Mouse (Mus musculus) erythroblast, embryonic 14.5 days (primary cell): ENCODE measurements around the gene Rsph10b. TPM values are rescaled to one million over a fixed set of nuclear protein-coding genes. Genes with fewer than 3 reads are reported as not detected.

Experiments
- H3K27me3 ChIP-seq: 2 replicates; pipeline ENCODE4 v1.6.1; 2012; ENCODE audit warnings: inconsistent platforms; ENCODE audit not compliant: control insufficient read depth
- H3K36me3 ChIP-seq: 2 replicates; pipeline ENCODE4 v1.6.1; 2012; ENCODE audit warnings: mild to moderate bottlenecking, inconsistent platforms; ENCODE audit not compliant: control insufficient read depth
- H3K4me1 ChIP-seq: 2 replicates; pipeline ENCODE4 v1.6.1; 2012; ENCODE audit warnings: inconsistent platforms; ENCODE audit not compliant: control insufficient read depth
- H3K4me3 ChIP-seq: replicated peaks from 2 replicates; pipeline ENCODE3; 2012; ENCODE audit warnings: moderate library complexity, mild to moderate bottlenecking, inconsistent platforms
- H3K9me3 ChIP-seq: 2 replicates; pipeline ENCODE4 v1.6.1; 2012; ENCODE audit warnings: low read length, inconsistent platforms, mixed read lengths; ENCODE audit not compliant: control insufficient read depth
- GATA1 ChIP-seq: IDR thresholded peaks from 2 replicates; pipeline ENCODE4 v1.6.1; 2012; ENCODE audit warnings: low read length, inconsistent platforms, mixed read lengths
- TAL1 ChIP-seq: IDR thresholded peaks from 3 replicates; pipeline ENCODE4 v1.6.1; 2012; ENCODE audit warnings: low read length, inconsistent platforms, mixed read lengths
- polyA plus RNA-seq: library from polyadenylated mRNA; stranded (reverse); fragments of >175 nt; gene quantifications from 2 replicates; pipeline ENCODE4 v1.2.3, GENCODE M21; 2012

Rsph10b gene
- polyA plus RNA-seq, 1 experiment: 0.05 TPM

GRCm38 (mm10) chr5:143931863-143932580, 813 bp upstream of the Rsph10b start:
- no peaks in the 10 kb centered on the region for H3K9me3 ChIP-seq
- H3K27me3 ChIP-seq: no peaks in the 10 kb centered on the region
- H3K36me3 ChIP-seq: peaks cover 64% of the 10 kb centered on the region
- TF ChIP-seq GATA1 (no peak), TAL1 (no peak)
- peaks cover 6% of the 10 kb centered on the region for H3K4me1 ChIP-seq
- H3K4me3 ChIP-seq: no peak overlapping the region

- no peaks in the 10 kb centered on the region for H3K27me3 ChIP-seq
- H3K4me3 ChIP-seq: no peak overlapping the region
- TF ChIP-seq TAL1 (no peak), GATA1 (no peak)
- H3K36me3 ChIP-seq: peaks cover 50% of the 10 kb centered on the region
- peaks cover 10% of the 10 kb centered on the region for H3K4me1 ChIP-seq
- H3K9me3 ChIP-seq: no peaks in the 10 kb centered on the region
Observed at GRCm38 (mm10) chr5:143933414-143933813, 579 bp downstream of the Rsph10b start.

- Histone ChIP-seq H3K36me3 (peaks cover 46% of the 10 kb centered on the region), H3K9me3 (no peaks in the 10 kb centered on the region), H3K4me3 (no peak overlapping the region), H3K27me3 (no peaks in the 10 kb centered on the region), H3K4me1 (peaks cover 10% of the 10 kb centered on the region)
- TF ChIP-seq TAL1: no peak
- TF ChIP-seq GATA1: no peak
Observed at GRCm38 (mm10) chr5:143933875-143934274, 1.0 kb downstream of the Rsph10b start.

DNA sequence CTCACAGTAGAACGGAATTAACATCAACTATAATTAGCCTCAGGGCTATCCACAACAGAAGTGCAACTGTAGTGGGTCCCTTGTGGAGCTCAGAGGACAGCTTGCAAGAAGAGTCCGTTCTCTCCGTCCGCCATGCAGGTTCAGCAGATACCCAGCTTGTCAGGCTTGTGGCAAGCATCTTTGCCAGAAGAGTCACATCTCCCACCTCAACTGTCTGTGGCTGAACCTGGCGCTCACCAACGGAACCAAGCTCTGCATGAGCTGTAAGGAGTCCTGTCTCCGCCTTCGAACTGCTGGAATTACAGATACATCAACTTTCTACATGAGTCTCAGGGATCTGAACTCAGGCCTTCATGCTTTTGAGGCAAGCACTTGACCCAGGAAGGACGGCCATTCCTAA, 3.3 kb downstream of the Rsph10b start:
- Histone ChIP-seq H3K4me3 (no peak overlapping the region), H3K9me3 (peaks cover 2% of the 10 kb centered on the region; the same call in 1 of the 2 replicates), H3K4me1 (peaks cover 13% of the 10 kb centered on the region), H3K36me3 (peaks cover 24% of the 10 kb centered on the region), H3K27me3 (no peaks in the 10 kb centered on the region; the same call in 1 of the 2 replicates)
- TF ChIP-seq TAL1: no peak
- TF ChIP-seq GATA1: no peak

- Histone ChIP-seq H3K4me3 (no peak overlapping the region), H3K9me3 (peaks cover 2% of the 10 kb centered on the region; the same call in 1 of the 2 replicates), H3K4me1 (peaks cover 8% of the 10 kb centered on the region), H3K27me3 (peaks cover 4% of the 10 kb centered on the region; the same call in 1 of the 2 replicates), H3K36me3 (no peaks in the 10 kb centered on the region)
- TF ChIP-seq TAL1 (no peak), GATA1 (no peak)
Observed at GRCm38 (mm10) chr5:143941588-143941987, 8.8 kb downstream of the Rsph10b start.

DNA sequence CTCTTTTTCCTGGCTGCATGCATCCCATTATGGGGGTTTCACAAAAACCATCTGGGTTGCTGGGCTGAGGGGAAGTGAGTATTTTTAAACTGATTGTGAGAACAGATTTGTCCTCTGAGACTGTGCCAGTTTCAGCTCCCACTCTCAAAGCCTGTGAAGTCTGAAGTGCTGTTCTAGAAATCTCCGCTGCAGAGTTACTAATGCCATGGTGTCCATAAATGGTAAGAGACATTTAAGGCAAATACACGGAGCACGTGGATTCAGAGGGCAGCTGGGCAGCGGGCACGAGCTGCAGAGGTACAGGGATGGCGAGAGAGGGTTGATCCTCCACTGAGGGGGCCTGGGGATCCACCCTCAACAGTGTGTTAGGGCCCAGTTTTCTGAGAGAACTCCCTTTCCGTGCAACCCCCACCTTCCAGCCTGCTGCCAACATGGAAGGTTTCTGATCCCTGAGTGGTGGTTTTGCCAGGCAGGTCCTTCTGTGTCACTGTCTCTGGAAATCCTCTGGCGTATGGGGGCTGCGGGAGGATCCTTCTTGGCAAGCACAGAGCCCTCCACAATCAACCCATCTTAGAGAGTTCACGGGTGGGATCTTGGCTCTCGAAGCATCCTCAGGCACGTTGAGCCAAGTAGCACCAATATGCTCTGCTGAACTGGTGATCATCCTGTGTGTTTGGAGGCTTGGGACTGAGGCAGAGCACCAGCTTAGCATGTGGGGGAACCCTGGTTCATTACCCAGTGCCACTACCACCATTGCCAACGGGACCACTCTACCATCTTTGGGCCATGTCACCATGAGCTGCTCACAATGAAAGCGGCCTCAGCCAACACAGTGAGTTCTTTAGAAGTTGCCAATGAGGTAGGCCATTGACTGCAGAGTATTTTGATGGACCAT, 10.6 kb downstream of the Rsph10b start:
- Histone ChIP-seq H3K9me3 (peaks cover 2% of the 10 kb centered on the region; the same call in 1 of the 2 replicates), H3K4me3 (no peak overlapping the region), H3K4me1 (peaks cover 3% of the 10 kb centered on the region), H3K27me3 (peaks cover 4% of the 10 kb centered on the region; the same call in 1 of the 2 replicates), H3K36me3 (no peaks in the 10 kb centered on the region)
- no peak for TF ChIP-seq GATA1
- no peak for TF ChIP-seq TAL1

- H3K4me3 ChIP-seq: no peak overlapping the region
- TF ChIP-seq GATA1 (no peak), TAL1 (no peak)
- no peaks in the 10 kb centered on the region for H3K9me3 ChIP-seq
- no peaks in the 10 kb centered on the region for H3K4me1 ChIP-seq
- H3K36me3 ChIP-seq: no peaks in the 10 kb centered on the region
- peaks cover 4% of the 10 kb centered on the region; the same call in 1 of the 2 replicates for H3K27me3 ChIP-seq
Observed at GRCm38 (mm10) chr5:143948361-143948760, 15.5 kb downstream of the Rsph10b start.

DNA sequence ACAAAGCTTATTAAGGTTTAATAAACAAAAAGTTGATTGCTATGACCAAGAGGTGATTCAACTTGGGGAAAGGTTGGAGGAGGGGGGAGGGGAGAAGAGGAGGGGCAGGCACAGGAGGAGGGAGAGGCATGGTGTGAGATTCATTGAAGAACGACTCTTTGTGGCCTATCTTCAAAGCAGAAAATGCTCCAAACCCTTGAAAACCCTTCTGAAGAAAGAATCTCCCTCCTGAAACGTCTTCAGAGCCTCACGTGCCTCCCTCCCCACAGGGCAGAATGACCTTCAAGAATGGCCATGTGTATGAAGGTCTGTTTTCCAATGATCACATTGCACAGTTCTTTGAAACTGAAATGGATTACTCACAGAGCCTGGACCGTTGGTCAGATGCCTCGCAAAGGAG, 17.2 kb downstream of the Rsph10b start:
- Histone ChIP-seq H3K36me3 (no peaks in the 10 kb centered on the region), H3K9me3 (no peaks in the 10 kb centered on the region), H3K4me1 (no peaks in the 10 kb centered on the region), H3K4me3 (no peak overlapping the region), H3K27me3 (no peaks in the 10 kb centered on the region)
- TF ChIP-seq TAL1 (no peak), GATA1 (no peak)

DNA sequence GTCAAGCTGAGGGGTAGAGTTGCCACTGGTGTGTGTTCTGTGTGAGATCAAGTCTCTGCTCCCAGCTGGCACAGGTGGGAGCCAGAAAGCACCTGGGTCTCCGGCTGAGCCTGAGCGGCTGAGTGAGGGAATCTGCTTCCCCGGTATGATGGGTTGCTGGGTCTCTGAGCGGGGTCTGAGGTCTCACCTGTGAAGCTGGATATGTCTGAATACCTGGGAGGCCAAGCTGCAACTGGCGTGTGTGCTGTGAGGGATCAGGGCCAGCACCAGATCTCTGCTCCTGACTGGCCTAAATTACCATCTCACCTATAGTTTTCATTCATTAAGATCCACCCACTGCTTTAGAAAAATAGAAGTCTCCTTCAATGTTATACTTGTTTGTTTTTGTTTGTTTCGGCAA, 24.3 kb downstream of the Rsph10b start:
- Histone ChIP-seq H3K9me3 (peaks cover 6% of the 10 kb centered on the region), H3K4me1 (no peaks in the 10 kb centered on the region), H3K36me3 (no peaks in the 10 kb centered on the region), H3K27me3 (peaks cover 3% of the 10 kb centered on the region; the same call in 1 of the 2 replicates), H3K4me3 (no peak overlapping the region)
- TF ChIP-seq TAL1 (no peak), GATA1 (no peak)
